Mouse (Mus musculus) gastrocnemius, adult 8-10 months (tissue): ENCODE results near the gene Zfp286. TPM values are rescaled to one million over a fixed set of nuclear protein-coding genes. Genes with fewer than 3 reads are reported as not detected.
"Not testable (repeated sequence)": the region's sequence is repeated elsewhere in the genome, so short reads cannot be mapped to it uniquely, and the experiment has no call there.

ENCODE experiments used
- DNase-seq, 2 experiments: peaks; one replicate each; pipeline ENCODE4 v3.0.0; 2022; ENCODE audit warnings: low spot score in 2 of 2
- total RNA-seq, 4 experiments: library from RNA; stranded (reverse); gene quantifications; 2 replicates each; pipeline ENCODE4 v1.2.4; 2022

Zfp286 gene
- total RNA-seq, 4 experiments from 2014 or later = 1.4 to 1.7 (median 1.6) TPM

DNA sequence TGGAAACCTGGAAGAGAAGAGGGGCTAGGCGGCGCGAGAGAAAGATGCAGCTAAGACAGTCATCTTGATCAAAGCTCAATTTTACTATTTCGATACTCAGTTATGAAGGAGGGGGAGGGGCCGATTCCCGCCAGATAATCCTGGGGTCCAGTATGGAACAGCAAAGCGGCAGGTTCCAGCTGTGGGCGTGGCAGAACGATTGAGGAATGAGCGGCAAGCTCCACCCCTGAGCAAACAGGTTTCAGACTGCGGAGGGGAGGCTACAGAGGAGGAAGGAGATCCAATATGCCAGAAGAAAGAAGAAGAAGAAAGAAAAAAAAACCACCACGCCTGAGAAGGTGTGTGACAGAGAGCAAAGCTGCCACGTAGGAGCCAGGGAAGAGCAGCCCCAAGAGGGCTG is 14.9 kb upstream of the Zfp286 start:
- DNase-seq = no peak

GRCm38 (mm10) chr11:62789617-62789936 is 315 bp upstream of the Zfp286 start:
- DNase-seq = no peak

DNA sequence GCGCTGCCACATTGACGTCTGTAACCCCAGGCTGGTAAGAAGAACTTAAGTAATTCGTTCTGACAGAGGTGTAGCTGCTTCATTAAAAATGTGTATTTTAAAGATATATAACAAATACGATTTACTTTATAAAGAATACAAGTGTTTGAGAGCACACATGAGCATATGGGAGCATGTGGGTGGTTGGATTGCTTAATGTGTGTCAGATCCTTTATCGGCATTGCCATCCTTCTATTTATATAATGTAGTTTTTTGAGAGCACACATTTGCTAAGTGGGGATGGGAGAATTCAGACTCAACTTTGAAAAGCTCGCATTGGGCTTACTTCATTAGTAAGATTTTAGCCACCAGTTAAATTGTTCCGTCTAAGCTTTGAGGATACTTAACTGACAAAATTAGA is 12.8 kb downstream of the Zfp286 start:
- DNase-seq = no peak

DNA sequence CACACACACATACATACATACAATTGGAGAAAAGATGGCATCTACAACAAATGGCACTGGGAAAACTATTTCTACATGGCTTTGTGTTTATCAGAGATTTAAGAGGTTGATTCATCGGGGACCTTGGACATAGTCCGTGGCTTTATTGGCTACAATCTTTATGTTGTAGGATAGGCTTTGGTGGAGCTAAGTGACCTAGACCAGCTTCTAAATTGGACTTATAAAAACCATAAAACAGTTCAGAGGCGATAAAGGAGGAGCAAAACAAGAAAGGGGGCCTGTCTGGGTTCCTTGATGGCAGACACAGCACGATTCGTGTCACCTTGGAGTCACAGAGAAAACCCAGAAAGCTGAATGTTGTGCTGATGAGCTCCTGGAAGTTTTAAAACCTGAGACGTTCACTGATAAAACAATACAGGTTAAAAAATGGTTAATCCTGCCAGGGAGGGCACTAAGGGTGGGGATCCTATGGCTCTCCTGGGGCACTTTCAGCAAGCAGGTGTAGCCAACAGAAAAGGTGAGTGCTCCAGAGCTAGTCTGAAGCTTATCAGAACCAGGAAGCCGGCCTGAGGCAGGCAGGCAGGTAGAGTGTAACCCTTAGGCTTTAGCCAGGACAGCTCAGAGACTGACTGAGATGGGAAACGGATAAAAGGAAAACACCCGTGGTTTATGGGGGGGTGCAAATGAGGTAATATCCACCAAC is 28.4 kb downstream of the Zfp286 start:
- DNase-seq = no peak

- no peak for DNase-seq
These were observed 30.8 kb downstream of the Zfp286 start for GRCm38 (mm10) chr11:62758491-62758890.

DNA sequence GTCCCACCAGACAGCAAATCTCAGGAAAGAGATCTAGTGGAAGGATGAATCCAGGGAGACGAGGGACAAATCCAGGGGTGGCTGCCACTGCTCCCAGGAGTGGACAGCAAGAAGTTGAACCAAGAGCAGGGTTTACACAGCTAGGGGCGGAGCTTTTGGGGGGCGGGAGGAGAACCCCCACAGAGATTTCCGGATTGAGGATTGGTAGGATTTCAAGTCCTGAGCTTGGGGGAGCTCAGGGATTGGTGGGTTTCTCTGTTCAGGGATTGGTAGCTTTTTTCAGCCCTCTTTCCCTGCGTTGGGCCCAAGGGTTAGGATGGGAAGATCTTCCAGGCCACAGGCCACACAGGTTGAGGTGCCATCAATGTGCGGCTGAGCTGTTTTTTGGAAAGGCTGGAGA is 31.4 kb downstream of the Zfp286 start:
- DNase-seq = no peak

DNA sequence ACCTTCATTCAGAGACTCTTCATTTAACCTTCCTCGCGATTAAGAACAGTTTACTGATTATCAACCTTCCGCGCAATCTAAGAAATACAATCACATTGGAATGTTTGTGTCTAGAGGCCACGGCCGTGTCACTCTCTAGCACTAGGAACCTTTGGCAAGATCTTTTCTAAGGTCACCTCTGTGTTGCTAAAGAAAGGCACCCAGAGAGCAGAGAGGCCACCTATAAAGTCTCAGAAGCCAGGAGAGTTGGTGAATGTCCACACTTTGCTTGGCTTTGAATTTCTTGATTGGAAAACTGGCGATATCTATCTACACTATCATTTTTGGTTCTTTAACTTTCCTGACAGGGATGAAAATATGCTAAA is 32.1 kb downstream of the Zfp286 start:
- DNase-seq = no peak

DNA sequence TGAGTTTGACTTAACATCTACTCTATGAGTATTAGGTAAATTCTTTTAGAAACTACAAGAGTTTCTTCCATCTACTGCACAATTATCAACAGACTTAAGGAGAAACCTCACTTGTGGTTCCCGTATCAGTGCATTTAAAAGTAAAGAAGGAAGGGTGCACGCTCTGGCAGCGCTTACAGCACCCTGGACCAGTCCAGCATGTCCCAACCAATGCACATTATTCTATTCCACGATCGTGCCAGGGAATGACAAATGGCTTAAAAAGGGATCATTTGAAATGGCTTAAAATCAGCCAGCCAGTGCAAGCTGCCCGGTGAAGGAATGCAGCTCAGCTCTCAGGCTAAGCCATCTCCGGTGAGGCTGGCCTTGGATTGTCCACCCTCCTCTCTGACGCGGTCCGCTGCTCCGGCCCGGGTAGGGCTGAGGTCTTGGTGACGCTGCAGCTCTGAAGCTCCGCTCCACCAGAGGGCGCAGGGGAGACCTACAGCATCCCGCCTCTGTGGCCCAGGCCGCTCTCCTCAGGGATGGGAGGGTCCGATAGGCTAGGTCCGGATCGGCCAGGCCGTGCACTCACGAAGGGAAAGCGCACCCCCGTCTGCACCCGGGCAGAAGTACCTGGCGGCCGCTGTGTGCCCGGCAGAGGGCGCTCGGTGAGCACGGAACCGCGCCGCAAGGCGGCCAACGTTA is 32.7 kb downstream of the Zfp286 start:
- DNase-seq = peak; percentile 96 to 98

DNA sequence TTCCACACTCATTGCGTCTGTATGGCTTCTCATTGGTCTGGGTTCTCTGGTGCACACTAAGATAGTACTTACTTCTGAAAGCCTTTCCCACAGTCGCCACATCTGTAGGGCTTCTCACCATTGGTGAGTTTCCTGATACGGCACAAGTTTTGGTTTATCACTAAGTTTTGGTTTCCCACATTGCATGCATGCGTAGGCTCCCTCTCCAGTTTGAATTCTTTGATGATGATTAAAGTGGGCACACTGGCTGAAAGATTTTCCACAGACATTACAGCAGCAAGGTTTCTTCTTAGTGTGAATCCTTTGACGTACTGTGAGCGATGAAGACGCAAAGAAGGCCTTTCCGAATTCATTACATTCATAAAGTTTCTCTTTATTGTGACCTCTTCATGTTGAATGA is 36.5 kb downstream of the Zfp286 start, which contains the start of gene Gm10428:
Gene Gm10428, plus strand, starts transcription at position 321 of the 400 bp plus-strand sequence.
- DNase-seq = no peak

GRCm38 (mm10) chr11:62752191-62752590 is 37.1 kb downstream of the Zfp286 start:
- DNase-seq = no peak

DNA sequence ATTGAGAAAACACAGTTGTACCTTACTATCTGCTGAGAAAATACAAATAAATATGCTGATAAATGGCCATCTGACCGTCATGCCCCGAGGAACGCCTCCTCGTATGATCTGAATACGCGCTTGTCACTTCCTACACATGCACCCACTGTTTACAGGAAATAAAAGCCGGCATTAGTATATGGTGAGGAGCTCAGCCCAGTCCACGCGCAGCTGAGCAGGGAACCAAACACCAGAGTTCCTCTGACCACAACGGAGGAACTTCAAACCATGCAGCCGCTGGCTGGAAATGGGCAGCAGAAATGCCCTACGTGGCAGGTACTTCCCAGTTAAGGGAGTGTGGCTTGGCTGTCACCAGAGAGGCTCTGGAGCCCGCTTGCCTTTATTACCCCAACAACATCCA is 39.8 kb downstream of the Zfp286 start:
- DNase-seq = not testable (repeated sequence)

GRCm38 (mm10) chr11:62748062-62748461 is 41.2 kb downstream of the Zfp286 start:
- DNase-seq = no peak

- no peak for DNase-seq
These were observed 42.0 kb downstream of the Zfp286 start for GRCm38 (mm10) chr11:62747227-62747626.

DNA sequence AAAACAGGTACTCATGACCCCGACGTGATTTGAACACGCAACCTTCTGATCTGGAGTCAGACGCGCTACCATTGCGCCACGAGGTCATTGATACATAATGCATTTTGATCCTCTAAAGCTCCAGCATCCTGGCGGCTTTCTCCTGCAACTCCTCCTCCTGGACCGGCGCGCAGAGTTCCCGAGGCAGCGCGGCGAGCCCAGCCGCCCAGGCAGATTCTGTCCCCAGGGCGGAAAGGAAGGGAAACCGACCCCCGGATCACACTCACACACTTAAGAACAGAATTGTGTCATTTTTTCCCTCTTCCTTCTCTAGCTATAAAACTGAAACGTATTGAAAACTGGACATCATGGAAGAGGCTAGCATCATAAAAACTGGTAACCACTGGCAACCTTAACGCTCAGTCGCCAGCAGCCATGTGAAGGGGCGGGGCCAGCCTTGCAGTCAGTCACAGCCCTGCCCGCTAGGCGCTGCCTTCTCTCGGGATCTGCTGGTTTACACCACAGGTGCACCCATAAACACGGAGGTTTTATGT is 43.2 kb downstream of the Zfp286 start:
- DNase-seq = peak; percentile 37 to 45

- peak; percentile 32 to 38 for DNase-seq
These were observed 45.2 kb downstream of the Zfp286 start for GRCm38 (mm10) chr11:62744103-62744502.

DNA sequence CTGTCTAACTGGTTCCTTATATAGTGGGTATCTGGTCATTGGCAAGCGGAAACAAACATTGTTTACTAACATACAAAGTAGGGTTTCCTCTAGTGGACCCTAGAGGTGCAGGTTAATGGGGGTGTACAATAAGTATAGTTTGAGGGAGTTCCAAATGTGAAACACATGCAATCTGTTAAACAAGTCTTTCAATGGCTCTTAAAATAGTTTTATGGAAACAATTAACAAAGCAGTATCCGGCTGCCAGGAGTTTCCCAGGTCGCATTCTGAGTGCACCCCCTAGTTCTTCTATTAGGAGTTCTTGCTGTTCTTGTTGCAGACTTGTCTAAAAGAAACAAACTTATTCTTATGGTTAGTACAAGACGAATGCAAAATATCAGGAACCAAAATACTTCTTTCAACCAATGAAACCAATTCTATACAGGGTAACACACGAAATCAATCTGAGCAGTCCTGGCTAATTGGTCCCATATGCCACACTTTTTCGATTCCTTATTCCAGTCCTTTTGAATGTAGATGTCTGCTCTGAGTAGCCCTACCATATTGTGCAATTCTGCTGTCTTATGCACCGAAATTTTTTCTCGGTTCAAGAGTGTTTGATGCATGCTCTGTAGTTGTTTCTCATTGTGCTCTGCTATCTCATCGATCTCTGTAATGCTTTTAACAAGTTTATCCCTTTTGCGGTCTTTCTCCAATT is 46.9 kb downstream of the Zfp286 start:
- no peak for DNase-seq

DNA sequence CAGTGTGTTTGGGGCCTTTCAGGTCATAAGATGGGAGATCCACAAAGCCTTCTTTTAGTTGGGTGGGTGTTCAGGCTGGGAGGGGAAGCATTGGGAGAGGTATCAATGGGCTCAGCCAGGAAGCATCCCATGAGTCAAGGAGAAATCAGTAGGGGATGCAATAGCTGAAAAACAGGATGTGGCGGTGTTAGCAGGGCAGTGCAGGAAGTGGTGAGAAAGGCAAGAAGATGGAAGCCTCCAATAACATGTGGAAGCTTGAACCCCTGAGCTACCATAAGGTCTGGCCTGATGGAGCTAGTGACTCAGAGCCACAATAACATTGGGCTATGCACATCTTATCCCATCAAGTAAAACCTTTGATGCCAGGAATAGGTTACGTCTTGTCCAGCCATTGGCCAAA is 48.1 kb downstream of the Zfp286 start:
- DNase-seq = no peak

GRCm38 (mm10) chr11:62732665-62733064 is 56.6 kb downstream of the Zfp286 start:
- no peak for DNase-seq

- DNase-seq = no peak
These were observed 57.3 kb downstream of the Zfp286 start for GRCm38 (mm10) chr11:62732022-62732387.

- DNase-seq = peak; percentile 64 to 78
These were observed 57.8 kb downstream of the Zfp286 start, which contains the start of gene Zfp287 for GRCm38 (mm10) chr11:62731311-62732021. Gene Zfp287, minus strand, starts transcription at chr11:62731905.

DNA sequence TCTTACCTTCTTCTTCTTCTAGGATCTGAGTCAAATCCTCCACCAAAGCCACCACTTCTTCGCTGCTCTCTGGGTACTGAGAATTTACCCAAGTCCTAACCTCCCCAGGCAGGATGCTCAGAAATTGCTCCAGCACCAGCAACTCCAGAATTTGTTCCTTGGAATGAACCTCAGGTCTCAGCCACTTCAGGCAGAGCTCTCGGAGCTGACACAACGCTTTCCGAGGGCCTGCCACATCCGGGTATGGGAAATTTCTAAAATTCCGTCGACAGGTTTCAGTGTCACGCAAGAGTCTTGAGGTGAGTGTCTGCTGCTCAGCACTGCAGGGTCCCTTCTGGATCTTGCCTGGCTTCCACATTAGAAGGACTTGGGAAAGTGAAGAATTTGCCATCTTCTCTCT is 61.0 kb downstream of the Zfp286 start:
- no peak for DNase-seq

GRCm38 (mm10) chr11:62710657-62711056 is 78.6 kb downstream of the Zfp286 start:
- no peak for DNase-seq
